Mouse (Mus musculus) cerebellum, adult (tissue): ENCODE results near the gene 9030025P20Rik.
"Not testable (repeated sequence)": the region's sequence is repeated elsewhere in the genome, so short reads cannot be mapped to it uniquely, and the experiment has no call there.

Experiments
- ATAC-seq: cut with Nextera tagmentation; 2 replicates; pipeline ENCODE4 v1.9.2; 2017; ENCODE audit warnings: mild to moderate bottlenecking, moderate library complexity, mixed read lengths; ENCODE audit not compliant: insufficient number of reproducible peaks, low FRiP score, low TSS enrichment

9030025P20Rik gene

GRCm38 (mm10) chr17:14978362-14979038 is at the start of gene 9030025P20Rik, which contains the start of gene Gm3417:
9030025P20Rik (plus strand) TSS chr17:14978468.
Gm3417 (minus strand) TSS chr17:14978790.
- peak; percentile 95 for ATAC-seq

GRCm38 (mm10) chr17:14928631-14929030 is 49.6 kb upstream of the 9030025P20Rik start:
- ATAC-seq = no peak

- ATAC-seq = no peak
Observed at GRCm38 (mm10) chr17:14930697-14931096, 47.6 kb upstream of the 9030025P20Rik start.

GRCm38 (mm10) chr17:14931469-14931868 is 46.8 kb upstream of the 9030025P20Rik start:
- ATAC-seq = no peak

GRCm38 (mm10) chr17:14935280-14935679 is 43.0 kb upstream of the 9030025P20Rik start:
- not testable (repeated sequence) for ATAC-seq

GRCm38 (mm10) chr17:14935841-14936605 is 42.2 kb upstream of the 9030025P20Rik start:
- ATAC-seq = no peak

- not testable (repeated sequence) for ATAC-seq
Observed at GRCm38 (mm10) chr17:14942181-14942580, 36.1 kb upstream of the 9030025P20Rik start.

GRCm38 (mm10) chr17:14943009-14943728 is 35.1 kb upstream of the 9030025P20Rik start, which contains the start of the genes Wdr27 and 1600012H06Rik:
Wdr27 (minus strand) TSS chr17:14943158.
1600012H06Rik (plus strand) TSS chr17:14943184.
- ATAC-seq = peak; percentile 99

GRCm38 (mm10) chr17:14943729-14944059 is 34.6 kb upstream of the 9030025P20Rik start:
- ATAC-seq = no peak; the same call in 1 of the 2 replicates

GRCm38 (mm10) chr17:14944551-14944950 is 33.7 kb upstream of the 9030025P20Rik start:
- ATAC-seq = no peak

GRCm38 (mm10) chr17:14949161-14949827 is 29.0 kb upstream of the 9030025P20Rik start:
- ATAC-seq = no peak

GRCm38 (mm10) chr17:14953452-14953851 is 24.8 kb upstream of the 9030025P20Rik start:
- ATAC-seq = no peak

GRCm38 (mm10) chr17:14958686-14959327 is 19.5 kb upstream of the 9030025P20Rik start:
- no peak for ATAC-seq

GRCm38 (mm10) chr17:14959979-14960378 is 18.3 kb upstream of the 9030025P20Rik start:
- no peak for ATAC-seq

- ATAC-seq = no peak
Observed at GRCm38 (mm10) chr17:14960520-14960919, 17.7 kb upstream of the 9030025P20Rik start.

- peak; percentile 87 for ATAC-seq
Observed at GRCm38 (mm10) chr17:14960951-14961556, 17.2 kb upstream of the 9030025P20Rik start, which contains the start of gene Phf10. Phf10 (minus strand) TSS chr17:14961273.

GRCm38 (mm10) chr17:14961557-14962154 is 16.6 kb upstream of the 9030025P20Rik start:
- ATAC-seq = peak; percentile 59

GRCm38 (mm10) chr17:14968373-14968913 is 9.8 kb upstream of the 9030025P20Rik start:
- ATAC-seq = not testable (repeated sequence)
